Comparison of ENCODE assay signal across 13 mouse cellular contexts in genomic region chr3:148632449-148632848, GRCm38 (mm10).
"Had no signal": no experiment of that assay in that cellular context is flagged by ENCODE, and none has a peak within 500 bp of the region (broad histone marks: within the 10 kb centered on the region; RNA-seq: fewer than 3 reads in every experiment).

No protein-coding gene starts in this region.

- H3K4me1 ChIP-seq: midbrain, embryonic 13.5 days; neural tube, embryonic 12.5 days had no signal

- H3K9me3 ChIP-seq: midbrain, embryonic 10.5 days; midbrain, embryonic 13.5 days; neural tube, embryonic 12.5 days; stomach, embryonic 15.5 days had no signal

- ATAC-seq: midbrain, embryonic 13.5 days; midbrain, embryonic 16.5 days had no signal

- H3K27ac ChIP-seq: midbrain, embryonic 10.5 days; midbrain, embryonic 13.5 days; neural tube, embryonic 12.5 days; stomach, embryonic 15.5 days; stomach, postnatal 0 days had no signal

- DNase-seq: lung, adult 18-20 months; lung, postnatal 10 days; lung, postnatal 4 days; right cerebral cortex, postnatal 14 days; thymus, adult 2 months; thymus, postnatal 25 days had no signal

- H3K9ac ChIP-seq: lung, embryonic 14.5 days; midbrain, embryonic 13.5 days; neural tube, embryonic 12.5 days; stomach, embryonic 15.5 days had no signal

- H3K27me3 ChIP-seq: midbrain, embryonic 13.5 days; stomach, embryonic 15.5 days had no signal

- H3K4me2 ChIP-seq: midbrain, embryonic 13.5 days; stomach, embryonic 15.5 days had no signal

- H3K4me3 ChIP-seq: midbrain, embryonic 10.5 days; midbrain, embryonic 13.5 days; neural tube, embryonic 12.5 days; stomach, embryonic 15.5 days had no signal

- H3K36me3 ChIP-seq: midbrain, embryonic 10.5 days; midbrain, embryonic 13.5 days; neural tube, embryonic 12.5 days; stomach, embryonic 15.5 days had no signal
